Mouse (Mus musculus) kidney, embryonic 14.5 days (tissue): Measurements from ENCODE around the gene Zfp42. TPM values are rescaled to one million over a fixed set of nuclear protein-coding genes. Genes with fewer than 3 reads are reported as not detected.

Experiments used
- ATAC-seq: fragments of 200-750 bp; cut with Nextera tagmentation; 2 replicates; pipeline ENCODE4 v1.8.0; 2017; ENCODE audit warnings: moderate number of reproducible peaks, mild to moderate bottlenecking, moderate TSS enrichment, moderate library complexity; ENCODE audit not compliant: low FRiP score, low TSS enrichment
- H3K27ac ChIP-seq: fragments of 300-500 bp; sonication (generic); 2 replicates; pipeline ENCODE4 v1.5.1; 2014; ENCODE audit warnings: low read depth, mild to moderate bottlenecking, low read length, moderate library complexity, mixed read lengths
- H3K27me3 ChIP-seq: fragments of 300-500 bp; sonication (generic); 2 replicates; pipeline ENCODE4 v1.6.1; 2014; ENCODE audit warnings: mild to moderate bottlenecking, low read length; ENCODE audit not compliant: control insufficient read depth, insufficient read depth
- H3K36me3 ChIP-seq: fragments of 300-500 bp; sonication (generic); 2 replicates; pipeline ENCODE4 v1.6.1; 2014; ENCODE audit warnings: low read length, mixed read lengths; ENCODE audit not compliant: control insufficient read depth, insufficient read depth
- H3K4me1 ChIP-seq: fragments of 300-500 bp; sonication (generic); 2 replicates; pipeline ENCODE4 v1.6.1; 2014; ENCODE audit warnings: low read length, mixed read lengths; ENCODE audit not compliant: control insufficient read depth, insufficient read depth
- H3K4me2 ChIP-seq: fragments of 300-500 bp; sonication (generic); replicated peaks from 2 replicates; pipeline ENCODE4 v1.6.1; 2014; ENCODE audit warnings: low read depth, mild to moderate bottlenecking, low read length
- H3K4me3 ChIP-seq: fragments of 300-500 bp; sonication (generic); 2 replicates; pipeline ENCODE4 v1.5.1; 2014; ENCODE audit warnings: mild to moderate bottlenecking, low read length
- H3K9ac ChIP-seq: fragments of 300-500 bp; sonication (generic); 2 replicates; pipeline ENCODE4 v1.6.1; 2014; ENCODE audit warnings: low read depth, mild to moderate bottlenecking, low read length, moderate library complexity
- H3K9me3 ChIP-seq: fragments of 300-500 bp; sonication (generic); 2 replicates; pipeline ENCODE4 v1.6.1; 2016; ENCODE audit warnings: low read length; ENCODE audit not compliant: control insufficient read depth
- WGBS: fragments of 180-500 bp; shearing (Covaris S2); extraction: QIAGEN DNeasy Blood & Tissue Kit; methylation state at CpG from one replicate; pipeline ENCODE4 v1.1.7; 2014; 5-methylcytosine and 5-hydroxymethylcytosine counted together
- polyA plus RNA-seq: library from polyadenylated mRNA; unstranded; fragments of >200 nt; fragmentation: Nextera tagmentation; extraction: Ambion mirVana; gene quantifications from 2 replicates; pipeline ENCODE4 v1.2.1, GENCODE M21; 2014

The Zfp42 gene
- polyA plus RNA-seq, 1 experiment from 2014 or later = not detected

DNA sequence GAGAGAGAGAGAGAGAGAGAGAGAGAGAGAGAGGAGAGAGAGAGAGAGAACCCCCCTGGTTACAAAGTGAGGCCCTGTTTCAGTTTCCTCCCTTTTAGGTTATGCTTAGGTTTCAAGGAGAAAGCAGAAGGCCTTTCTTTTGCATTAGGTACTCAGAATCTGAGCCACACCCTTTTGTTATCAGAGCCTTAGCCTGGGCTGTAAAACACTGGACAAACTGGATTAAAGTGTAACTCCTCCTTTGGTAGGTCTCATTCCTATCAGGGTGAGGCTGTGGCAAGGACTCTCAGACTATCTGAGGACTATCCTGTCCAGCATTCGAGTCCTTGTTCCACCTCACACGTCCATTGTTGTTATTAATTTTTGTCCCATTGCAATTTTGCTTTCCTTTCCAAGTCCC is 1.4 kb upstream of the Zfp42 start:
- WGBS = 84% methylated on average over 2 of the region's 2 CpGs
- H3K9me3 ChIP-seq = 0 out of 2 replicates have a peak, but pooled peaks cover 3% of the 10 kb centered on the region
- ATAC-seq = no peak
- no peak overlapping the region for H3K4me3 ChIP-seq
- H3K4me2 ChIP-seq = no peak overlapping the region
- H3K27me3 ChIP-seq = no peaks in the 10 kb centered on the region
- no peak overlapping the region for H3K9ac ChIP-seq
- no peak overlapping the region for H3K27ac ChIP-seq
- no peaks in the 10 kb centered on the region for H3K36me3 ChIP-seq
- no peaks in the 10 kb centered on the region for H3K4me1 ChIP-seq

GRCm38 (mm10) chr8:43305676-43306075 is 1.1 kb downstream of the Zfp42 start:
- H3K27me3 ChIP-seq = no peaks in the 10 kb centered on the region
- no peak overlapping the region for H3K4me3 ChIP-seq
- no peaks in the 10 kb centered on the region for H3K4me1 ChIP-seq
- H3K4me2 ChIP-seq = no peak overlapping the region
- no peaks in the 10 kb centered on the region for H3K36me3 ChIP-seq
- H3K9ac ChIP-seq = no peak overlapping the region
- no peak overlapping the region for H3K27ac ChIP-seq
- ATAC-seq = no peak
- WGBS = 96% methylated on average over 14 of the region's 14 CpGs
- 0 out of 2 replicates have a peak, but pooled peaks cover 3% of the 10 kb centered on the region for H3K9me3 ChIP-seq

DNA sequence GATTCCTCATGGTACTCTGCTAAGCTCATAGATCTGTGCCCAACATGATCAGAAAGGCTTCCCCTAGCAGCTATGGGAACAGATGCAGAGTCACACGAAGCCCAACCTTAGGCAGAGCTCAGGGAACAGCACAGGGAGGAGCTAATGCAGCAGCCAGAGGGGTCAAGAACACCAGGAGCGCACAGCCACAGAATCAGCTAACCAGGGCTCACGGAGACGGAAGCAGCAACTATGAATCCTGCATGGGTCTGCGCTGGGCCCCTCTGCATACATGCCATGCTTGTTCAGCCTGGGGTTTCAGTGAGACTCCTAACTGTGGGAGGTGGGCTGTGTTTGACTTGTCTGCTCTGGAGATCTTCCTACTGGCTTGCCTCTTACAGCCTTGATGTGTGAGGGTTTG is 7.0 kb downstream of the Zfp42 start:
- 45% methylated on average over 5 of the region's 5 CpGs for WGBS
- Histone ChIP-seq H3K27ac (no peak overlapping the region), H3K9me3 (no peaks in the 10 kb centered on the region), H3K27me3 (no peaks in the 10 kb centered on the region), H3K9ac (no peak overlapping the region), H3K4me2 (no peak overlapping the region), H3K36me3 (no peaks in the 10 kb centered on the region), H3K4me1 (no peaks in the 10 kb centered on the region), H3K4me3 (no peak overlapping the region)
- ATAC-seq = no peak

DNA sequence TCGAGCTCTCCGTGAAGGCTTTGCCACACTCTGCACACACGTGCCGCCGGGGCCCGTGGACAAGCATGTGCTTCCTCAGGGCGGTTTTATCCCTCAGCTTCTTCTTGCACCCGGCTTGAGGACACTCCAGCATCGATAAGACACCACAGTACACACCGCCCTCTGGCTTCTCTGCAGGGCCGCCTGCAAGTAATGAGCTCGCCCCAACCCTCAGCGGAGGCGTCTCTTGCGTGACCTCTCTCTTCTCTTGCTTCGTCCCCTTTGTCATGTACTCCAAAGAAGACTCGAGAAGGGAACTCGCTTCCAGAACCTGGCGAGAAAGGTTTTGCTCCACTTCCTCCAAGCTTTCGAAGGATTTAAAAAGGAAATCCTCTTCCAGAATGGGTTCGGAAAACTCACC is 11.0 kb downstream of the Zfp42 start:
- no peak overlapping the region for H3K4me2 ChIP-seq
- ATAC-seq = no peak
- H3K9me3 ChIP-seq = no peaks in the 10 kb centered on the region
- no peaks in the 10 kb centered on the region for H3K27me3 ChIP-seq
- H3K4me1 ChIP-seq = no peaks in the 10 kb centered on the region
- no peak overlapping the region for H3K4me3 ChIP-seq
- WGBS = 89% methylated on average over 21 of the region's 21 CpGs
- H3K36me3 ChIP-seq = no peaks in the 10 kb centered on the region
- H3K9ac ChIP-seq = no peak overlapping the region
- no peak overlapping the region for H3K27ac ChIP-seq

DNA sequence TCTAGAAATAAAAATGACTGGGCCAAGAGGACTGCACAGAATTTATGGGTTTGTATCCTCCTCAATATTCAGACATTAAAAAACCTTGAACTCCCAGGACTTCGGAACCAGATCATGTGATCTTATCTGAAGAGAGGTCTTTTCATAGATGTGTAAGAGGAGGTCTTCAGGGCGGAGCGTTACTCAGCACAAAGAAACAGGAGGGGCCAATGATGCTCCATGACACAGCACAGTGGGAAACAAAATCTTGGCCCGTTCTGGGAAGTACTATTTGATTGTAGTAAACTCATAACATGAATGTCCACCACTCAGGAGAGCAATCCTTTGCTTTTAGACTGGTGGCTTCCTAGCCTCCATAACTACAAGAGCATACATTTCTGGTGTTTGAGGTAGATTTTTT is 12.6 kb downstream of the Zfp42 start:
- no peak for ATAC-seq
- Histone ChIP-seq H3K9ac (no peak overlapping the region), H3K4me3 (no peak overlapping the region), H3K36me3 (no peaks in the 10 kb centered on the region), H3K27ac (no peak overlapping the region), H3K4me1 (no peaks in the 10 kb centered on the region), H3K9me3 (no peaks in the 10 kb centered on the region), H3K4me2 (no peak overlapping the region), H3K27me3 (no peaks in the 10 kb centered on the region)
- 92% methylated on average over 4 of the region's 4 CpGs for WGBS

DNA sequence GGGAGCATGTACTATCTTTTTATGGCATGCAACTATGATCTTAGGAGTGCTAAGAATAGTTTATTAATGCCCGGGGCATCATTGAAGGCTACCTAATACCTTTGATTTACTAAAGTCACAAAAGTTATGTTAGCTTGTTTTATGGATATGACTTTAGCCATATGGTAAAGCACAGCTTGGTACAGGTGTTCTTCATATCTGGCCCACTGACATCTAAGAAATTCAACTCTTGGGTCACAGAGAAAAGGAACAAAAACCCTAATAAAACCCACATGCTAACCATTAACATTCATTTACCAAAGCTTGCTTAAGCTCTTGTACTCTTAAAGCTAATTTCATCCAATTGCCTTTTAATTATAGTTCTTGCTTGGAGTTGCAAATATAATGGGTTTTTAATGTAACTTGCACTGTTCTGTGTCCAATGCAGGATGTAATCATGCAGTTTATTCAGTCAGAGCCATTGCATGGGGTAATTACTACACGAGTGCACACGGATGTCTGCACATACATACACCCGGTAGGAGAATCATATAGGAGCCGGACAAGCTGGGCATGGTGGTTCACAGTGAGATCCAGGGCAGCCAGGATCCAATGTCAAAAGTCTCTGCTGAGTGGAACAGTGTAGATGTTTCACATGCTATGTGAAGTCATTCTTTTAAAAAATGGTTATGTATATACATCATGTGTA is 16.2 kb downstream of the Zfp42 start:
- 88% methylated on average over 5 of the region's 5 CpGs for WGBS

DNA sequence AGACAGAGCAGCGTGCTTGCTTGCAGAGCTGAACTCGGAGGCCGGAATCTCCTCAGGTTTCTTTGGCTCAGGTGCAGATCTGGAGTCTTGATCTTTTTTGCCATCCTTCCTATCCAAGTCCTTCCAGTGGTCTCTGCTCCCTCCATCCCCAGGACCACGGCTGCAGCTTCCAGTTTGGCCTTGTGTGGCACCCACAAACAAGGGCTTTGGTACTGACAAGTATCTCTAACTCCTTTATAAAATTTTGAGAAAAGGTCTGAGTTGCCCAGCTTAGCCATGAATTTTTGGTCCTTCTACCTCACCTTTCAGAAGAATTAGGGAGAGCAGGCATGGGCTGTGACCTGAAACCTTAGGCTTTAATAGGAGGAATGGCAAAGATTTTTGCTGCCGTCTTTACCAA is 17.0 kb downstream of the Zfp42 start:
- Histone ChIP-seq H3K9me3 (no peaks in the 10 kb centered on the region), H3K4me2 (no peak overlapping the region), H3K9ac (no peak overlapping the region), H3K4me1 (no peaks in the 10 kb centered on the region), H3K4me3 (no peak overlapping the region), H3K27me3 (no peaks in the 10 kb centered on the region), H3K27ac (no peak overlapping the region), H3K36me3 (no peaks in the 10 kb centered on the region)
- WGBS = 95% methylated on average over 5 of the region's 5 CpGs
- no peak for ATAC-seq

More for the DNA sequence above, 16.2 kb downstream of the Zfp42 start:
- H3K27me3 ChIP-seq = no peaks in the 10 kb centered on the region
- H3K4me2 ChIP-seq = no peak overlapping the region
- no peaks in the 10 kb centered on the region for H3K4me1 ChIP-seq
- H3K9ac ChIP-seq = no peak overlapping the region
- no peak overlapping the region for H3K4me3 ChIP-seq
- no peaks in the 10 kb centered on the region for H3K36me3 ChIP-seq
- no peak overlapping the region for H3K27ac ChIP-seq
- no peak for ATAC-seq
- no peaks in the 10 kb centered on the region for H3K9me3 ChIP-seq

DNA sequence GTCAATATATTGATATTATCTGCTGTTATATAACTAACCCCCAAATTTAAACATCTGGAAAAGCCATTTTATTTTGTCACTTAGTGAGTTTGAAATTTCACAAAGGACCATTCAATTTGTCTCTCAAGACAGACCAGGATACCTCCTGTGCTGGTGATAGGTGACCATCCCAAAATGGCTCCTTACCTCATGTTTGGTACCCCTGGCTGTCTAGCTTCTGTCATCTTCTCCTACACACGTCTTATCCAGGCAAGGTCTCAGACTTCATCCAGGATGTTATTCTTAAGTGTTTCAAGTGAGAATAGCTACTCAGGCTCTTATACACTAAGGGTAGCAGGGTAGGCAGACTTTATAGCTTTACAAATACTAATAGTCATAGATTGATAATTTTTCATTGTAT is 17.9 kb downstream of the Zfp42 start:
- Histone ChIP-seq H3K9me3 (no peaks in the 10 kb centered on the region), H3K4me2 (no peak overlapping the region)
- WGBS = 86% methylated on average over 1 of the region's 1 CpGs

GRCm38 (mm10) chr8:43287456-43287855 is 19.3 kb downstream of the Zfp42 start:
- no peaks in the 10 kb centered on the region for H3K27me3 ChIP-seq
- no peak overlapping the region for H3K4me3 ChIP-seq
- no peak overlapping the region for H3K9ac ChIP-seq
- no peaks in the 10 kb centered on the region for H3K9me3 ChIP-seq
- H3K4me1 ChIP-seq = no peaks in the 10 kb centered on the region
- no peak overlapping the region for H3K27ac ChIP-seq
- ATAC-seq = no peak
- WGBS = 83% methylated on average over 6 of the region's 6 CpGs
- H3K36me3 ChIP-seq = no peaks in the 10 kb centered on the region
- no peak overlapping the region for H3K4me2 ChIP-seq

More for the DNA sequence above, 17.9 kb downstream of the Zfp42 start:
- H3K4me1 ChIP-seq = no peaks in the 10 kb centered on the region
- no peak for ATAC-seq
- H3K4me3 ChIP-seq = no peak overlapping the region
- no peak overlapping the region for H3K27ac ChIP-seq
- H3K36me3 ChIP-seq = no peaks in the 10 kb centered on the region
- H3K9ac ChIP-seq = no peak overlapping the region
- H3K27me3 ChIP-seq = no peaks in the 10 kb centered on the region
